Mouse (Mus musculus) embryonic facial prominence, embryonic 12.5 days (tissue): ENCODE results near the gene Gabrb1. TPM values are rescaled to one million over a fixed set of nuclear protein-coding genes. Genes with fewer than 3 reads are reported as not detected.

Experiments used
- ATAC-seq: fragments of 200-750 bp; cut with Nextera tagmentation; 2 replicates; pipeline ENCODE4 v1.8.0; 2017; ENCODE audit not compliant: insufficient number of reproducible peaks, insufficient read depth, low FRiP score, low TSS enrichment
- H3K27ac ChIP-seq: fragments of 300-500 bp; sonication (generic); 2 replicates; pipeline ENCODE4 v1.5.1; 2016; ENCODE audit warnings: mild to moderate bottlenecking
- H3K27me3 ChIP-seq: fragments of 300-500 bp; sonication (generic); 2 replicates; pipeline ENCODE4 v1.6.1; 2016; ENCODE audit warnings: mild to moderate bottlenecking, moderate library complexity
- H3K36me3 ChIP-seq: fragments of 300-500 bp; sonication (generic); 2 replicates; pipeline ENCODE4 v1.6.1; 2016; ENCODE audit warnings: mild to moderate bottlenecking
- H3K4me1 ChIP-seq: fragments of 300-500 bp; sonication (generic); 2 replicates; pipeline ENCODE4 v1.6.1; 2016
- H3K4me2 ChIP-seq: fragments of 300-500 bp; sonication (generic); replicated peaks from 2 replicates; pipeline ENCODE4 v1.6.1; 2016; ENCODE audit warnings: mild to moderate bottlenecking, moderate library complexity
- H3K4me3 ChIP-seq: fragments of 300-500 bp; sonication (generic); 2 replicates; pipeline ENCODE4 v1.5.1; 2016; ENCODE audit warnings: mild to moderate bottlenecking
- H3K9ac ChIP-seq: fragments of 300-500 bp; sonication (generic); 2 replicates; pipeline ENCODE4 v1.6.1; 2016; ENCODE audit warnings: mild to moderate bottlenecking, moderate library complexity
- H3K9me3 ChIP-seq: fragments of 300-500 bp; sonication (generic); 2 replicates; pipeline ENCODE4 v1.6.1; 2016; ENCODE audit warnings: mild to moderate bottlenecking, moderate library complexity
- WGBS: fragments of 180-500 bp; shearing (Covaris S2); methylation state at CpG from one replicate; pipeline ENCODE4 v1.1.7; 2016; 5-methylcytosine and 5-hydroxymethylcytosine counted together
- polyA plus RNA-seq: library from polyadenylated mRNA; unstranded; fragments of >200 nt; fragmentation: Nextera tagmentation; extraction: Ambion mirVana; gene quantifications from 2 replicates; pipeline ENCODE4 v1.2.1, GENCODE M21; 2016

The Gabrb1 gene
- polyA plus RNA-seq, 1 experiment from 2014 or later, result 1.8 TPM

DNA sequence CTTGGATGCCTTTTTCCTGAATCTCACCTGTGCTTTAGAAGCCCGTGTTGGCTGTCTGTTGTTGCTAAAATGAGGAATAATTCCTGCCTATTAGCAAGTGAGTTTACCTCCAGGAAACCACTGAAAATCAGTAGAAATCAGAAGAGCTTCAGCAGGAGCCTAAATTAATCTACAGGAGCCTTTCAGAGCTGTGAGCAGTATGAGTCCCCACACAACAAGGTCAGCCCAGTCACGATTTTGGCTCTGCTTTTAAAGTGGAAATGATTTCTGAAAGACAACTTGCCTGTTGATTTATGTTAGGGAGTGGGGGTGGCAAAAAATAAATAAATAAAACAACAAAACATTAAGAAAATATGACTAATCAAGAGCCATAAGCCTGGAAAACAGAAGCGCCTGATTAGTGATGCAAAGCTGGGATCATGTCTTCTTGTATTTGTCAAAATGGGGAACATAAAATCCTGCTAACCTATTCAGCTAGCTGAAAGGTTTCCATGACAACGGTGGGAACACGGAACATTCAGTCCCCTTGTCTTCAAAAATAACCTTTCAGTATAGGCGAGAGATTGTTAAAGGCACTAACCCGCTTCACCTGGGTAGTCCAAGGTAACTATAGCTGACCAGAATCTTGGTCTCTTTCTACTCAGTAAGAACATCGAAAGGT, 312.4 kb downstream of the Gabrb1 start:
- Histone ChIP-seq H3K9ac (no peak overlapping the region), H3K36me3 (no peaks in the 10 kb centered on the region), H3K4me2 (no peak overlapping the region), H3K9me3 (no peaks in the 10 kb centered on the region), H3K4me1 (no peaks in the 10 kb centered on the region), H3K27ac (no peak overlapping the region), H3K27me3 (no peaks in the 10 kb centered on the region), H3K4me3 (no peak overlapping the region)
- no peak for ATAC-seq
- 82% methylated on average over 8 of the region's 8 CpGs for WGBS

DNA sequence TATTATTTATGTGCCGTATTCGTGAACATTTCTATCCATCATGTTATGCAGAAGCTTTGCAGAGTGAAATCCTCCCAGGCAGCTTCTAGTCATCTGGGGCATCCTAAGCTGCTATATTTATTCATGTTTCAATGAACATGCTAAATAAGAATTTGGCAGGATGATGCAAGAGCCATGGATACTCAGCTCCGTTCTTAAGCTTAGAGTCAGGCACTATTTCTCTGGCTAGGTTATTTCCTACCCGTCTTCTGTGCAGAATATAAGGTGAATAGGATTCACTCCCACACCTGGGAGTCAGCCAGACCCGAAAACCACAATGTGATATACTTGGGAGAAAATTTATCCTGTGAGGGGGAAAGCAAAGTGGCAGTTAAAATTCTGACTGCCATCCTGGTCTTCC, 314.9 kb downstream of the Gabrb1 start:
- Histone ChIP-seq H3K9ac (no peak overlapping the region), H3K4me1 (no peaks in the 10 kb centered on the region), H3K9me3 (no peaks in the 10 kb centered on the region), H3K27me3 (no peaks in the 10 kb centered on the region), H3K36me3 (no peaks in the 10 kb centered on the region), H3K4me2 (no peak overlapping the region), H3K4me3 (no peak overlapping the region), H3K27ac (no peak overlapping the region)
- 78% methylated on average over 5 of the region's 5 CpGs for WGBS
- ATAC-seq, result no peak

DNA sequence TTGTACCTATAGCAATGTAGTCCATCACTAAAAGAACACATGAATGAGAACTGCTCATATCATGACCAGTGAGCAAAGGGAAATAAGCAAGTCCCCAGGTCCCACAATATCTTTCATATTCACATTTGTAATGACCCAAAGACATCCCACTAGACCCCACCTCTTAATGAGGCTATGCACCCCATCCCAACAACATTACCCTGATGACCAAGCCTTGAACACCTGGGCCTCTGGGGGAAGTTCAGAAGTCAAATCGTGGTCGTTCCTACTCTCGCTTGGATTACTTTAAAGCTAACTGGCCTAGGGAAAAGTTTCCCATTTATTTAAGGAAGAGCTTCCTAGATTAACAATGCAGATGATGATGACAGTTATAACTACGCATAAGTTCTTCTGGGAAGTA, 318.2 kb downstream of the Gabrb1 start:
- WGBS, result 91% methylated on average over 4 of the region's 4 CpGs
- H3K9me3 ChIP-seq, result no peaks in the 10 kb centered on the region
- no peaks in the 10 kb centered on the region for H3K4me1 ChIP-seq
- no peaks in the 10 kb centered on the region for H3K36me3 ChIP-seq
- no peak overlapping the region for H3K9ac ChIP-seq
- ATAC-seq, result no peak
- no peaks in the 10 kb centered on the region for H3K27me3 ChIP-seq
- no peak overlapping the region for H3K4me3 ChIP-seq
- no peak overlapping the region for H3K4me2 ChIP-seq
- no peak overlapping the region for H3K27ac ChIP-seq

DNA sequence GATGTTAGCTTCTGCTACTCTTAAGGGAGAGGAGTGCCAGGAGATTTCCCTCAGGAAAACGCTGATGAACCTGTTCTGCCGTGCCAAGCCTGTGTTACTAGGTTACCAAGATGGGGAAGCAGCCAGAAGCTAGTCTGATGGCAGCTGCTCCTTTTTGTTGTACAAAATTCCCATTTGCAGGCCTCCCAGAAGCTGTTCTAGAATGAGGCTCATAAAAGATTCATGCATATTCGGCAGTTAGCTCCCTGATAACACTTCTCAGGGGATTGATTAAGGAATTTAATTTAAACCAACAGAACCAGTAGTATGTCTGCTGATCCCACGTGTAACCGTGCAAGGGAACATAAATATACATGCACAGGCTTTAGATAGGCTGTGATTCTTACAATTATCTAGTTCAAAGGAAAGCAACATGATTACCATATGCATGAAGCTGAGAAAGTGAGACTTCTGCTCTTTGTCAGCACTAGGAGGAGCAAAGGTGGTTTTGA, 318.7 kb downstream of the Gabrb1 start:
- no peak overlapping the region for H3K4me3 ChIP-seq
- H3K36me3 ChIP-seq, result no peaks in the 10 kb centered on the region
- no peaks in the 10 kb centered on the region for H3K4me1 ChIP-seq
- no peak overlapping the region for H3K9ac ChIP-seq
- no peak for ATAC-seq
- no peaks in the 10 kb centered on the region for H3K9me3 ChIP-seq
- H3K4me2 ChIP-seq, result no peak overlapping the region
- 64% methylated on average over 5 of the region's 5 CpGs for WGBS
- no peaks in the 10 kb centered on the region for H3K27me3 ChIP-seq
- H3K27ac ChIP-seq, result no peak overlapping the region

DNA sequence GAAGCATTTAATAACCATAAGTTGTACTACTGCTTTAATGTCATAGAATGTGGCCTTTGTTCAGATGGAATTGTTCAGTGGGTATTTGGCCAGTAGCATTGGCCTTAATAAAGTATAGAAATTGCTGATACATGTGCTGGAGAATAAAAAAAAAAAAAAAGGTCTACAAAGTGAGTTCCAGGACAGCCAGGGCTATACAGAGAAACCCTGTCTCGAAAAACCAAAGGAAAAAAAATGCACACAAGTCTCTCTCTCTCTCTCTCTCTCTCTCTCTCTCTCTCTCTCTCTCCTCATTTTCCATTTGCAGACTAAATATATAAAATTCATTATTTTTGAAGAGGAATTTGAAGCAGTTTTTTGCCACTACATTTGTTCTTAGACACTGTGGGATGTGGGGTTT, 328.6 kb downstream of the Gabrb1 start:
- Histone ChIP-seq H3K4me3 (no peak overlapping the region), H3K27ac (no peak overlapping the region), H3K4me2 (no peak overlapping the region), H3K9ac (no peak overlapping the region), H3K36me3 (no peaks in the 10 kb centered on the region), H3K4me1 (no peaks in the 10 kb centered on the region), H3K27me3 (no peaks in the 10 kb centered on the region), H3K9me3 (no peaks in the 10 kb centered on the region)
- 80% methylated on average over 1 of the region's 1 CpGs for WGBS
- no peak for ATAC-seq

DNA sequence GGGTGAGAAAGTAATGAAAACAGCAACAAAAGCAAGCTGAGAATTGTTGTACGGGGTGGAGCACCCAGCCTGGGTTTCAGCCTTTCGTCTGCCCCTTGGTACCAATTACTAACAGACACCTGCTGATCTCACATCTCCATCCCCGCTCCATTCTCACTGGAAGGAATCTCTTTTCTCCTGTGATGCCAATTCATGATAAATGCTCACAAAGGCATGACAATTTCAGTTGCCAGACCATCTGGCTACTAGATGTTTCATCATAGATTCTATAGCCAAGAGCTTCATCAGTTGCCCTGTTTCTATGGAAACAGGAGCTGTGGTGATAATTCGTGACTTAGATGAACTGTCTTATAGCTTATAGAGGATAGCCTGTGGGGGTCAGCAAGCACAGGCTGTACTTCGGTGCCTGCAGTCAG, 329.1 kb downstream of the Gabrb1 start:
- H3K27me3 ChIP-seq, result no peaks in the 10 kb centered on the region
- no peak for ATAC-seq
- H3K9ac ChIP-seq, result no peak overlapping the region
- no peaks in the 10 kb centered on the region for H3K4me1 ChIP-seq
- H3K4me3 ChIP-seq, result no peak overlapping the region
- no peak overlapping the region for H3K4me2 ChIP-seq
- no peaks in the 10 kb centered on the region for H3K9me3 ChIP-seq
- no peaks in the 10 kb centered on the region for H3K36me3 ChIP-seq
- no peak overlapping the region for H3K27ac ChIP-seq
- 64% methylated on average over 5 of the region's 5 CpGs for WGBS

DNA sequence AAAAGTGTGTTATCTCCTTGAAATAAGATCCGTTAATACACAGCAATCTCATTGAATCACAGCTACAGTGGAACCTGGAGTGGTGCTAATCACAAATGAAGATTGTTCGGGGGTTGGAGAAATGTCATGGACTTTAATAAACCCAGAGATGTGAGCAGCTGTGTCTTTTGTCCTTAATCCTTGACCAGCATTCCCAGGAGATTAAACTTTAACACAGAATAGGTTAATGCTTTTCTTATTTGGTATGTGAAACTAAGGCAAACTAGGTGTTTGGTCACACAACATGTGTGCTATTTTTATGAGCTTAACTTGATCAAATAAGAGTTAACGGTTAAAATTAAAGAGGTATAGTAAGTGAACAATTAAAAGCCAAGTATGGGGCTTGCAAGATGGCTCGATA, 341.6 kb downstream of the Gabrb1 start:
- Histone ChIP-seq H3K4me3 (no peak overlapping the region), H3K36me3 (no peaks in the 10 kb centered on the region), H3K27me3 (no peaks in the 10 kb centered on the region), H3K4me1 (no peaks in the 10 kb centered on the region), H3K27ac (no peak overlapping the region), H3K9me3 (no peaks in the 10 kb centered on the region), H3K9ac (no peak overlapping the region), H3K4me2 (no peak overlapping the region)
- no peak for ATAC-seq
- WGBS, result 80% methylated on average over 4 of the region's 4 CpGs

DNA sequence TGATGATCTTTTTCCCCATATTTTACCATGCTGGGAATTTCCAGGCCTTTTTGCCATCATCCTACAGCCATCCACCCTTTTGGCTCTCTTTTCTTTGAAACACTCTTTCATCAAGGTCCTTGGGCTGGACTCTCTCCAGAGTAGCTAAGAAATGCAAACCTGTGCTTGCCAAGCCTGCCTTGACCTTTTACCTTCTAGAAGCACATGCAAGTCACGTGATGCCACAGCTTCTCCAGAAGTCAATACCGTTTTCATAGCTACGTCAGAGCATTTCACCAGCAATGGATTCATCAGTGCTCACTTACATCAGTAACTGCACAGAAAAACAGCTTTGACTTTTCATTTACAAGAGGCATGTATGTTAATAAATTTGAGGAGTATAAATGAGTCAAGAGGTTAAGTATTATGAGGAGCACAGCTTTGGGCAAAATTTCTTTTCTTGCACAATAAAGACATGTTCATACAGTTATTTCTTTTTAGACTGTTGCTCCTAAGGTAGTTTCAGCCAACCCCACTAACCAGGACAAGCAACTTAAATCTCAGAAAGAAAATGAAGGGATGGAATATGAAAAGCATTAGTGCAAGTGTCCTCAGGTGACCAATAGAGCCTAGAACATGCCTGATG, 346.0 kb downstream of the Gabrb1 start:
- 79% methylated on average over 3 of the region's 3 CpGs for WGBS
- H3K9me3 ChIP-seq, result no peaks in the 10 kb centered on the region
- H3K4me3 ChIP-seq, result no peak overlapping the region
- no peak overlapping the region for H3K9ac ChIP-seq
- no peaks in the 10 kb centered on the region for H3K27me3 ChIP-seq
- H3K36me3 ChIP-seq, result no peaks in the 10 kb centered on the region
- H3K27ac ChIP-seq, result no peak overlapping the region
- no peak overlapping the region for H3K4me2 ChIP-seq
- no peaks in the 10 kb centered on the region for H3K4me1 ChIP-seq
- no peak for ATAC-seq

DNA sequence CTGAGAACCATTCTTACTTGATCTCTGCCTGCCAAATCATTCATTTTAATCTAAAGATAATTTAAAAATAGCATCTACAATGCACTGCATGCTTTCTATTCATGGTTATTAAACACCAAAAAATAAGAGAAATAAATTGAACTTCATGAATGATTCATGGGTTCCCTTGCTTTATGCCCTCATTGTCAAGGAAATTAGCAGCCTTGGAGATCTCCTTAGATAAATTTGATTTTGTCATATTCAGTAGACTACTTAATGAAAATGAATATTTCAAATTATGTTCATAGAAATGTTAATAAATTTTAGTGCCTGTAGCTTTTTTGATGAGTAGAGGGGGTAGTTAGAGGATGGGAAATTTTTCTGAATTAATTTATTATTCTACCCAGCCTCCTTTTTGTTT, 379.0 kb downstream of the Gabrb1 start:
- Histone ChIP-seq H3K4me3 (no peak overlapping the region), H3K4me1 (no peaks in the 10 kb centered on the region), H3K9me3 (no peaks in the 10 kb centered on the region), H3K4me2 (no peak overlapping the region), H3K27ac (no peak overlapping the region), H3K9ac (no peak overlapping the region), H3K27me3 (no peaks in the 10 kb centered on the region), H3K36me3 (no peaks in the 10 kb centered on the region)
- ATAC-seq, result no peak

DNA sequence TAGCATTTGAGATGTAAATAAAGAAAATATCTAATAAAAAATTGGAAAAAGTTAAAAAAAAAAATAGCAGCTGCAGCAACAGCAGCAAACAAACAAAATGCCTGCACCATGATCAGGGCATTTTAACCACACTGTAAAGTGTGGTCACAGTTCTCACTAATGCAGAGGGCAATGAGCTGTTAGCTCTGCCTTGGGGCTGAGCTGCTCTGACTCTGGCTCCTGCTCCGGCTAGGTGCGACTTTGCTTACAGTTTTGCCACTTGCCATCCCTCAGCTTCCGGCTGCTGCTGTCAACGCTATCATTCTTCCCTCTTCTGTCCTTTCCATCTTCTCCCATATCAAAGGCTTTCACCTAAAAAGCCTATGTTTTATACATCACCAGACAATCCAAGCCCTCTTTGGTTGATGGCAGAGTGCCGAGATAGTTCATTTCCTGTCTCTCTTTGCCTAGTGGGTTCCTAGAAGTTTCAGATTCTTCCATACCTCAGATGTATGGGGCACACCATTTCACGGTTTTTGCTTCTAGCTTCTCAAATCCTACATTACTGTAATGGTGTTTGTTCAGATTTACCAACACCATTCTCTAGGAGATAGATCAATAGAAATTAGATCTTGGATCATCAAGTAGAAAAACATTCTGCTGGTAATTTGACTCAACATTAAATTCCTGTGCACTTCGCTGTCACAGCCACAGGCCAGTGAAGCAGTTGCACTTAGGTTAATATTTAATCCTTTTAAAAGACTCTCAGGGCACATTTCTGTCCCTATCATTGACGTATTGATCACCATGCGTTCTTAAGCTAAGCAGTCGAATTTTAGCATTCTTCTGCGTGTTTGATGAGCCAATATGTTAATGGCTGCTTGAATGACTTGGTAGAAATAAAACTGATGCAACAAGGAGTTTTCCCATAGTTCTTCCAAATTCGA, 385.6 kb downstream of the Gabrb1 start:
- Histone ChIP-seq H3K27ac (no peak overlapping the region), H3K4me1 (no peaks in the 10 kb centered on the region), H3K9me3 (no peaks in the 10 kb centered on the region), H3K9ac (no peak overlapping the region), H3K36me3 (no peaks in the 10 kb centered on the region), H3K4me3 (no peak overlapping the region), H3K27me3 (no peaks in the 10 kb centered on the region), H3K4me2 (no peak overlapping the region)
- 78% methylated on average over 12 of the region's 12 CpGs for WGBS
- no peak for ATAC-seq

DNA sequence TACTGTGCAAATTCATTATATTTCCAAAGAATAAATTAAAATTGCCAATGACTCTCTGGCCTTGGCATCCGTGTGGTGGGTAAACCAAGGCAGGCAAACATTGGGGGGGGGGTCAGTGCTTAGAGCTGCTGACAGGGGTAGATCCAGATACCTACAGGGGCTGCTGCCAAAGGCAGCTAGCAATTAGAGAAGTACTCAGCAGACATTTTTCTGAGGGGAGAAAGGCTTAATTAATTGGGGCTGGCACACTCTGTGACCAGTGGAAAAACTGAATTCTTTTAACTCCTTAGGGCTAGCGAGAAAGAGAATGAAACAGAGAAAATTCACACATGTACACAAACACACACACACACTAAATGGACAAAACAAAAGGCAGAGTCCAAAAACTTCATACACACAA, 388.3 kb downstream of the Gabrb1 start:
- Histone ChIP-seq H3K4me1 (no peaks in the 10 kb centered on the region), H3K4me2 (no peak overlapping the region), H3K9ac (no peak overlapping the region), H3K27me3 (no peaks in the 10 kb centered on the region), H3K36me3 (no peaks in the 10 kb centered on the region), H3K9me3 (no peaks in the 10 kb centered on the region), H3K4me3 (no peak overlapping the region), H3K27ac (no peak overlapping the region)
- 82% methylated on average over 2 of the region's 2 CpGs for WGBS
- no peak for ATAC-seq

DNA sequence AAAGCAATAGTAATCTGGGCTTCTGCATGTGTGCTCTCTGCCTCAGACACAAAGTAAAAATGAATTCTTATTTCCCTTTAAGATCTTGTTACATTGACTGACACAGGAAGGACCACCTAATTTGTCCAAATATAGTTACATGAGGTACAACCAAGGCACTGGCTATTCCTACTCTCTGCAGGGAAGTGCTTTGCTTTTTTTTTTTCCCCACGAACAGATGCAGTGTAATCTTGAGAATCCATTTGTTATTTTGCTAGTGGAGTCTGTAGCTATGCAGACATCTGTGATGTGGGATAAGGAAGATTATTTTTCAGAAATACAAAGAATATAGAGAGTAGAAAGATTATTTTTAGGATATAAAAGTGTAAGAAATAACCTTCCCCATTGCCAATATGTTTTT, 406.2 kb downstream of the Gabrb1 start:
- 65% methylated on average over 1 of the region's 1 CpGs for WGBS
- Histone ChIP-seq H3K27ac (no peak overlapping the region), H3K4me2 (no peak overlapping the region), H3K36me3 (no peaks in the 10 kb centered on the region), H3K4me3 (no peak overlapping the region), H3K9ac (no peak overlapping the region), H3K4me1 (no peaks in the 10 kb centered on the region), H3K9me3 (no peaks in the 10 kb centered on the region), H3K27me3 (no peaks in the 10 kb centered on the region)
- ATAC-seq, result no peak
